Mouse (Mus musculus) liver, embryonic 16.5 days (tissue): ENCODE results near the gene 4933430I17Rik. TPM values are rescaled to one million over a fixed set of nuclear protein-coding genes. Genes with fewer than 3 reads are reported as not detected.

Experiments used
- ATAC-seq: fragments of 200-750 bp; cut with Nextera tagmentation; 2 replicates; pipeline ENCODE4 v1.8.0; 2017; ENCODE audit warnings: low read depth, mild to moderate bottlenecking, moderate number of reproducible peaks, moderate library complexity
- H3K27ac ChIP-seq: fragments of 300-500 bp; sonication (generic); 2 replicates; pipeline ENCODE4 v1.5.1; 2014; ENCODE audit warnings: mild to moderate bottlenecking, low read length
- H3K27me3 ChIP-seq: fragments of 300-500 bp; sonication (generic); 2 replicates; pipeline ENCODE4 v1.6.1; 2014; ENCODE audit warnings: low read depth, low read length, mixed read lengths; ENCODE audit not compliant: control insufficient read depth, insufficient read depth
- H3K36me3 ChIP-seq: fragments of 300-500 bp; sonication (generic); 2 replicates; pipeline ENCODE4 v1.6.1; 2014; ENCODE audit warnings: mild to moderate bottlenecking; ENCODE audit not compliant: control insufficient read depth, insufficient read depth
- H3K4me1 ChIP-seq: fragments of 300-500 bp; sonication (generic); 2 replicates; pipeline ENCODE4 v1.6.1; 2014; ENCODE audit warnings: low read depth, low read length, mixed read lengths; ENCODE audit not compliant: control insufficient read depth
- H3K4me2 ChIP-seq: fragments of 300-500 bp; sonication (generic); 2 replicates; pipeline ENCODE4 v1.6.1; 2014; ENCODE audit warnings: low read depth, low read length, mixed read lengths
- H3K4me3 ChIP-seq: fragments of 300-500 bp; sonication (generic); 2 replicates; pipeline ENCODE4 v1.5.1; 2014; ENCODE audit warnings: low read depth, mild to moderate bottlenecking, low read length
- H3K9ac ChIP-seq: fragments of 300-500 bp; sonication (generic); 2 replicates; pipeline ENCODE4 v1.6.1; 2014; ENCODE audit warnings: low read depth, low read length
- H3K9me3 ChIP-seq: fragments of 300-500 bp; sonication (generic); replicated peaks from 2 replicates; pipeline ENCODE4 v1.6.1; 2016; ENCODE audit warnings: low read length; ENCODE audit not compliant: control insufficient read depth
- WGBS: fragments of 180-500 bp; shearing (Covaris S2); extraction: QIAGEN DNeasy Blood & Tissue Kit; methylation state at CpG from one replicate; pipeline ENCODE4 v1.1.7; 2014; ENCODE audit not compliant: insufficient replicate concordance; 5-methylcytosine and 5-hydroxymethylcytosine counted together
- polyA plus RNA-seq: library from polyadenylated mRNA; unstranded; fragments of >200 nt; fragmentation: Nextera tagmentation; extraction: Ambion mirVana; gene quantifications from 2 replicates; pipeline ENCODE4 v1.2.1, GENCODE M21; 2015

The 4933430I17Rik gene
- polyA plus RNA-seq, 1 experiment from 2014 or later: 0.06 TPM

DNA sequence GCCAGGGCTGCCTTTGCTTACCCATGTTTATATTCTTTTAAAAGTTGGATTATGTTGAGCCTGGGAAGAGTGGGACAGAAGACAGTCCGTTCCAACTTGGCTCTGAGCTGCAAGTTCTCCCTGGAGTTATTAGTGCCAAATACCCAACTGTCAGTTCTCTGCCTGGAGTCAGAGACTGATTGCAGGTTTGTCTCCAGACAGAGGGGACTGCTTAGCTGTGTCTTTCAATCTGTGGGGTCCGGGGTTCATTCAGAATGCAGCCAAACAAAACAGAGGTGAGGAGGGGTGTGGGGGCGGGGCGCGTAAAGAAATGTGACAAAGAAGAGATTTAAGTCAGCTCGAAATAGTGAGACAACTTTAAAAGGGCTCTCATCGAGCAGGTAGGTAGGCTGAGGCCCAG, 23.6 kb upstream of the 4933430I17Rik start:
- no peak for ATAC-seq
- Histone ChIP-seq H3K4me3 (peak overlapping the region; percentile 81), H3K27ac (peak overlapping the region; percentile 65), H3K36me3 (no peaks in the 10 kb centered on the region), H3K9me3 (no peaks in the 10 kb centered on the region), H3K27me3 (no peaks in the 10 kb centered on the region), H3K9ac (peak overlapping the region; percentile 77), H3K4me1 (peaks cover 25% of the 10 kb centered on the region), H3K4me2 (peak overlapping the region; percentile 89)
- WGBS: 3% methylated on average over 7 of the region's 7 CpGs

DNA sequence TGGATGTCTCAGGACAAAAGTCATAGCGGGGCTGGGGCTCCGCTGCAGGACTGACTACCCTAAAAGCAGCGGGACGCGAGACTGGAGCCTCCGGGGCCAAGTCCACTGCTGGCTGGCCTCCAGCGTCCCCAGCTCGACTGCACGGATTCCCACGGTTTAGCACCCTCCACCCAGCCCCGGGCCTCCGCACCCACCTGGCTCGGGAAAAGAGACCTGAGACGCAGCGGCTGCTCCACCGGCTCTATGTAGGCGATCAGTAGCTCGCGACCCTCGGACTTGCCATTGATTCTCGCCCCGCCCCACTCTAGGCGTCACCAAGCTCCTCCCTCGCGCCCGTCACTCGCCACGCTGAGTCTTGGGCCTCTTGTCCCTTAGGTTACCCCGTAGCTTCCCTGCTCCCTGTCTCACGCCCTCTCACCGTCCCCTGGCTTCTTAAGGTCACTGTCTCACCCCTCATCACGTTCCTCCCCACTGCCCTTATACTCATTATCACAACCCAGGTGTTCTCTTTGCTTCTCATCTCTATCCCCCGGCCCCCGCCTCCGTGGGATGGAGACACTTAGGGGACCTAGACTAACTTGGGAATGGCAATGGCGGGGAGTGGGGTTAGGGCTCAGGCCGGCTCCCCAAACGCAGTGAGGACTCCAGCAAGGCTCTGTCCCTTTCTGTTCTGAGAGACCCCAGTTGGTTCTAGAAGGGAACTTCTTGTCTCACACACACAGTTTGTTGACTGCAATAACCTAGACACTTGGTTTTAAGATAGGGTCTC, 23.0 kb upstream of the 4933430I17Rik start:
- 2% methylated on average over 37 of the region's 38 CpGs for WGBS

DNA sequence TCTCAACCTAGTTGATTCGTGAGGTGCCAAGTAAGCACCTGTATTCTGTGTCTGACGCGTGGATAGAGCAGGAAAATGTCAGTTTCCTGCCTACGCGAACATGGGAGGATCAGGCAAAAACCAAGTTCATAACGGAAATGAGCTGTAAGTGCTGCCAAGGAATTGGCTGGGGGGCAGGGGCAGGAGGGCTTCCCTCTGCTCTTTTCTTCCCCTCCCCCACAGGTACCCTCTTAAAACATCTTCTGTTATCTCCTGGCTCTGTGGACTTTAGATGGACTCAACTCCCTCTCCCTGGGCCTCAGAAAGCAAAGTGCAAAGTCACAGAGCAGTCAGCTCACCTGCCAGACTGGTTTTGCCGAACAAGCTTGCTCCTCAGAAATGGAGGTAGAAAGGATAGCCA, 22.2 kb upstream of the 4933430I17Rik start:
- no peaks in the 10 kb centered on the region for H3K9me3 ChIP-seq
- 52% methylated on average over 7 of the region's 7 CpGs for WGBS
- no peak for ATAC-seq
- H3K9ac ChIP-seq: no peak overlapping the region
- H3K36me3 ChIP-seq: peaks cover 9% of the 10 kb centered on the region
- H3K27ac ChIP-seq: peak overlapping the region; percentile 46; the same call in 1 of the 2 replicates
- no peak overlapping the region for H3K4me2 ChIP-seq
- H3K27me3 ChIP-seq: no peaks in the 10 kb centered on the region
- no peak overlapping the region for H3K4me3 ChIP-seq
- peaks cover 25% of the 10 kb centered on the region for H3K4me1 ChIP-seq

More for the DNA sequence above, 23.0 kb upstream of the 4933430I17Rik start:
- no peaks in the 10 kb centered on the region for H3K27me3 ChIP-seq
- H3K9ac ChIP-seq: peak overlapping the region; percentile 77
- no peaks in the 10 kb centered on the region for H3K9me3 ChIP-seq
- H3K36me3 ChIP-seq: peaks cover under 1% of the 10 kb centered on the region; the same call in 1 of the 2 replicates
- H3K4me3 ChIP-seq: peak overlapping the region; percentile 81
- peak overlapping the region; percentile 89 for H3K4me2 ChIP-seq
- peak; percentile 90 for ATAC-seq
- H3K27ac ChIP-seq: peak overlapping the region; percentile 65
- peaks cover 25% of the 10 kb centered on the region for H3K4me1 ChIP-seq

DNA sequence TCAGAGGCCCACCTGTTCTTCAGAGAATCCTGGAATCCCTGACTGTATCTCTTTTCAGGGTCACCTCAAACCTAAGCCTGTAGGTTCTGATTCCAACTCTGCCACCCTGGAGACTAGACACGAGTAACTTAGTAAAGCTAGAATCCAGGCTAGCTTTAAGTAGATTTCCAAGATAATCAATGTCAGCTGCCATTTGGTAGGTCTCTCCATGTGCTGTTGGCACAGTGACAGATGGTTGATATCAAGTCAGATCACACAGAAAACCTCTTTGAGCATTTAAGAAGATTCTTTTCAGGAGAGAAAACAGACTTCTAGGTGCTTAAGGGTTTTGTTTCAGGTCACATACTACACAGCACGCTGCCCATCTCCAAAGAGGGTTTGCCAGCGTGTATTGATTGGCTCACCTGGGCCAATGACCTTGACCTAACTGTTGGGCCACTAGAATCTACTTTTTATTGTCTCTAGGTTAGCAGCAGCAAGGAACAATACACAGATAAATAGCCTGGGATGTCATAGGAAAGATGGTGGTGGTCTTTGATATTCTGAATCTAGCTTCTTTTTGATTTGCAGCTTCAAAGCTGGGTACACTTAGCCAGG, 21.7 kb upstream of the 4933430I17Rik start, which contains the start of gene Hdhd3:
Gene Hdhd3, minus strand, starts transcription at position 94 of the 597 bp plus-strand sequence.
- Histone ChIP-seq H3K4me1 (peaks cover 25% of the 10 kb centered on the region), H3K9ac (peak within 1 kb of the TSS; percentile 77), H3K4me2 (peak within 1 kb of the TSS; percentile 89), H3K27ac (peak within 1 kb of the TSS; percentile 51), H3K27me3 (no peaks in the 10 kb centered on the region), H3K9me3 (no peaks in the 10 kb centered on the region), H3K4me3 (peak within 1 kb of the TSS; percentile 81), H3K36me3 (peaks cover 14% of the 10 kb centered on the region)
- no peak for ATAC-seq
- WGBS: 69% methylated on average over 3 of the region's 3 CpGs

DNA sequence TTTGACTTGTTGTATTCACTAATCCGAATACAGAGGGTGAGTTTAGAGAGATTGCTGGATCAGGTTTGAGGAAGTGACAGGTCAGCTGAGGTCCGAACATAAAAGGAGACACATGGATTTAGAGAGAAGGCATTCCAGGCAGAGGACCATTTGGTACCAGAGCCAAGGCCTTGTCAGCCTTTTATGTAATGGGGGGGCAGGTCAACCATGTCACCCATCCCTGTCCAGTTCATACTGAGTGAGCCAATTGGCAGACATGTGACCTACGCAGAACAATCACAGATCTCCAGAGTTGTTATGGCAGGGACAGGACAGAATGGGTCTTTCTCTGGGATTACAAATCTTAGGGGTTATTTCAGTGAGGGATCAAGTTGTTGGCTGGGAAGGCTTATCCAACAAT, 19.2 kb upstream of the 4933430I17Rik start:
- no peak overlapping the region for H3K9ac ChIP-seq
- H3K27me3 ChIP-seq: no peaks in the 10 kb centered on the region
- H3K9me3 ChIP-seq: no peaks in the 10 kb centered on the region
- H3K27ac ChIP-seq: peak overlapping the region; percentile 27; the same call in 1 of the 2 replicates
- no peak overlapping the region for H3K4me3 ChIP-seq
- H3K36me3 ChIP-seq: peaks cover 39% of the 10 kb centered on the region
- peaks cover 30% of the 10 kb centered on the region for H3K4me1 ChIP-seq
- H3K4me2 ChIP-seq: no peak overlapping the region
- 73% methylated on average over 3 of the region's 3 CpGs for WGBS
- ATAC-seq: no peak

DNA sequence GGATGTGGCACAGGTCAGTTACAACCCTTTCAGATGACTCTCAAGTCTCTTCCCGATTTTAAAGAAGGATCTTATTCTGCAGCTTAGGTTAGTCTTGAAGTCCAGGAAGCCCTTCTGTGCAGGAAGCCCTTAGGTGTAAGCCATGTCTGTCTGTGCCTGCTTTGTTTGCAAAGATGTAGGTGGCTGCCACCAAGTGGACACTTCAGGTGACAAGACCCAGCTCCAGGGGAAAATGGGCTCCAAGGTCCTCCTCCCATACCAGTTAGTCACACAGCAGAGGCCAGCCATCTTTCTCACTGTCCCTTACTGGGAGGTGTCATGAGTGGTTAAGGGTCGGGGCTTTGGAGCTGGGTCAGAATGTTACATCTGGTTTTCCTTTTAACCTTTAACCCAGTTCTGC, 18.4 kb upstream of the 4933430I17Rik start:
- H3K27ac ChIP-seq: peak overlapping the region; percentile 33
- H3K36me3 ChIP-seq: peaks cover 47% of the 10 kb centered on the region
- no peak overlapping the region for H3K4me2 ChIP-seq
- no peaks in the 10 kb centered on the region for H3K27me3 ChIP-seq
- peak; percentile 20 for ATAC-seq
- H3K9ac ChIP-seq: no peak overlapping the region
- H3K4me3 ChIP-seq: no peak overlapping the region
- 53% methylated on average over 2 of the region's 2 CpGs for WGBS
- peaks cover 33% of the 10 kb centered on the region for H3K4me1 ChIP-seq
- no peaks in the 10 kb centered on the region for H3K9me3 ChIP-seq

DNA sequence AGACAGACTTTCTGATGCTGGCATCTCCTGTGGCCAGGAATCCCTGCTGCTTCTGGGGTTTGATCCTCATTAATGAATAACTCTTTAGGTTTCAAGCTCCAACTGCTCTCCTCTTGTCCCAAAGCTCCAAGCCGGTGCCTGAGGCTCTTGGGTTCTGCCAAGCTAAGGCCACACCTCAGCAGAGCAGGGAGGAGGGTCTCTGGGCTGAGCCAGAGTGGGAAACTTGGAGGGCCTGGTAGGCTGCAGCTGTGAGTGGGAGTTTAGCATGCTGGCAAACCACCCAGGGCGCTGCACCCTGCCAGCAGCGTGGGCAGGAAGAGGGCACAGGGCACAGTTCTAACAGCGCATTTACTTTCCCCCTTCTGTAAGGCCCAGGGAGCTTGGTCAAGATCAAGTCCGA, 16.3 kb upstream of the 4933430I17Rik start:
- 91% methylated on average over 5 of the region's 5 CpGs for WGBS
- Histone ChIP-seq H3K27me3 (no peaks in the 10 kb centered on the region), H3K36me3 (peaks cover 67% of the 10 kb centered on the region), H3K9ac (no peak overlapping the region), H3K27ac (no peak overlapping the region), H3K4me2 (no peak overlapping the region), H3K9me3 (no peaks in the 10 kb centered on the region), H3K4me1 (peaks cover 41% of the 10 kb centered on the region), H3K4me3 (no peak overlapping the region)
- ATAC-seq: no peak

DNA sequence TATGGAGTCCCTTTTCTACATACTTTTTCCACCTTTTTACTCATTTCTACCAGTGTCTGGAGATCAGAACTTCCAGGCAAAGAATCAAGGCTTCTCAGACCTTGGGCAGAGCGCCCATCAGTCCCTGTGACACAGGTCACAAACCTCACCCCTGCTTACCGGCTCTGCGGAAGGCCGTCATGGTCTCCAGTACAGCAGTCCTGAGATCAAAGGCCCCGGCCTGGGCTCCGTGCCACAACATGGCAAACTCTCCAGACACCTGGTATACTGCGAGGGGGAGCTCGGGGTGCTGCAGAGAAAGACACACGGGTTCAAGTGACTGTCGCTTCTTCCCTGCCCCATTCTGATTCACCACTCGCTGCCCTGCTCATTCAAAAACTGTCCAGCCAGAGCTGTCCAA, 15.2 kb upstream of the 4933430I17Rik start:
- WGBS: 88% methylated on average over 11 of the region's 11 CpGs
- Histone ChIP-seq H3K9ac (no peak overlapping the region), H3K36me3 (peaks cover 73% of the 10 kb centered on the region), H3K9me3 (no peaks in the 10 kb centered on the region), H3K4me3 (no peak overlapping the region), H3K4me1 (peaks cover 45% of the 10 kb centered on the region), H3K27ac (no peak overlapping the region), H3K27me3 (no peaks in the 10 kb centered on the region), H3K4me2 (no peak overlapping the region)
- no peak for ATAC-seq

DNA sequence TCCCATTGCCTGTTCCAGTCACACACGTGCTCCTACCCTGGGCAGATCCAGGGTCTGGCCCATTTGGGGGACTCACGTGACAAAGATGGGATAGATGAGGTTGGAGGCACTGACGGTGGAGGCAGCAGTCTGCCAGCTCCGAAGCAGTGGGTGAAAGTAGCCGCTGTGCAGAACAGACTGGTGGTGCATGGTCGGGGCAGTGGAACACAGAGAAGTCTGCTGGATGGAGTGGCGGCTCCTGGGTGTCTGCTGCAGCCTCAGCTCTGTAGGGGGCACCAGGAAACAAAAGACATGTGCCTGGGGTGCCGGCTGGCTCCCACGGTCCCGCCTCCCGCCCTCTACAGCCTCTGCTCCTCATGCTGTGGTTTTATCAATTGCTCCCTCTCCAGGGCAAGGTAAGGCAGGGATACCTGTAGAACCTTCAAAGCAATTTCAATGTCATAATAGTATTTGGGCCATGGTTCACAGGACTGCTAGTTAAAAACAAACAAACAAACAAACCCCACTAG, 11.1 kb upstream of the 4933430I17Rik start:
- Histone ChIP-seq H3K27me3 (no peaks in the 10 kb centered on the region), H3K36me3 (peaks cover 57% of the 10 kb centered on the region), H3K9ac (peak overlapping the region; percentile 41), H3K4me1 (peaks cover 56% of the 10 kb centered on the region), H3K4me3 (peak overlapping the region; percentile 55), H3K9me3 (no peaks in the 10 kb centered on the region), H3K27ac (peak overlapping the region; percentile 36), H3K4me2 (peak overlapping the region; percentile 87)
- WGBS: 56% methylated on average over 11 of the region's 11 CpGs
- no peak for ATAC-seq
